15 mouse cellular contexts compared by ENCODE assay signal in genomic region chr11:85003566-85003965, GRCm38 (mm10). TPM values are rescaled to one million over a fixed set of nuclear protein-coding genes. Genes with fewer than 3 reads are reported as not detected.
DNase-seq lines count a peak whose midpoint lies in the region; ATAC-seq lines count a peak whose summit lies in the region.
"Had no signal": no experiment of that assay in that cellular context is flagged by ENCODE, and none has a peak within 500 bp of the region (broad histone marks: within the 10 kb centered on the region; RNA-seq: fewer than 3 reads in every experiment).

No protein-coding gene starts in this region.

- WGBS in forebrain, embryonic 15.5 days = 96% methylated on average over 3 of the region's 3 CpGs

- H3K9ac ChIP-seq in forebrain, embryonic 15.5 days (replicated peaks) = no peak overlapping the region
- H3K9ac ChIP-seq: embryonic facial prominence, embryonic 13.5 days; hindbrain, embryonic 13.5 days; liver, embryonic 15.5 days had no signal

- no peak for ATAC-seq in inflammation-experienced regulatory T-cells, adult 6 months
- no peak for ATAC-seq in forebrain, embryonic 15.5 days (replicated peaks)
- ATAC-seq: forebrain, embryonic 16.5 days had no signal

- H3K4me2 ChIP-seq in forebrain, embryonic 15.5 days (replicated peaks) = no peak overlapping the region
- H3K4me2 ChIP-seq: embryonic facial prominence, embryonic 13.5 days; heart, embryonic 11.5 days; hindbrain, embryonic 13.5 days; liver, embryonic 15.5 days had no signal

- H3K9me3 ChIP-seq in forebrain, embryonic 15.5 days = no peaks in the 10 kb centered on the region
- H3K9me3 ChIP-seq: embryonic facial prominence, embryonic 13.5 days; hindbrain, embryonic 13.5 days; liver, embryonic 15.5 days had no signal

- H3K36me3 ChIP-seq in forebrain, embryonic 15.5 days = peaks cover 27% of the 10 kb centered on the region

- no peak overlapping the region for H3K27ac ChIP-seq in forebrain, embryonic 15.5 days (replicated peaks)
- H3K27ac ChIP-seq: embryonic facial prominence, embryonic 13.5 days; hindbrain, embryonic 13.5 days; liver, embryonic 15.5 days had no signal

- DNase-seq in frontal cortex, postnatal 36 days (ENCODE audit: low spot score in 2 of 2) = peak; percentile 33 to 42
- DNase-seq in frontal cortex, postnatal 25 days (ENCODE audit: low spot score in 2 of 2) = no peak
- DNase-seq in right cerebral cortex, adult 18-20 months = peak; percentile 69
- DNase-seq in right cerebral cortex, postnatal 14 days = no peak
- peak; percentile 64 for DNase-seq in layer of hippocampus, adult 9-10 months (ENCODE audit: low spot score)
- peak; percentile 14 for DNase-seq in skeletal muscle tissue, adult 2 months (ENCODE audit: low read depth, low spot score)
- DNase-seq: kidney, postnatal 25 days; midbrain, embryonic 14.5 days had no signal

- no peaks in the 10 kb centered on the region for H3K27me3 ChIP-seq in forebrain, embryonic 15.5 days
- H3K27me3 ChIP-seq: embryonic facial prominence, embryonic 13.5 days; hindbrain, embryonic 13.5 days; liver, embryonic 15.5 days had no signal

- no peak overlapping the region for H3K4me3 ChIP-seq in forebrain, embryonic 15.5 days
- H3K4me3 ChIP-seq: embryonic facial prominence, embryonic 13.5 days; hindbrain, embryonic 13.5 days; liver, embryonic 15.5 days had no signal

- H3K4me1 ChIP-seq in forebrain, embryonic 15.5 days = no peaks in the 10 kb centered on the region
- H3K4me1 ChIP-seq: embryonic facial prominence, embryonic 13.5 days; hindbrain, embryonic 13.5 days; liver, embryonic 15.5 days had no signal

RNA-seq across cellular contexts. Expression of gene Car4, which starts 46.0 kb away (rescaled TPM):
- polyA plus RNA-seq in inflammation-experienced regulatory T-cells, adult 6 months (2017; shearing (Covaris generic)) = not detected
- 1.9 and 2.7 TPM in 2 replicates for polyA plus RNA-seq in forebrain, embryonic 15.5 days (2015; fragmentation: Nextera tagmentation; extraction: Ambion mirVana)
- polyA plus RNA-seq: embryonic facial prominence, embryonic 13.5 days had no signal

Comparison
In these comparisons a context has a peak if more than half of its experiments do, and no peak if none do; other contexts are left out.
1. DNase-seq: peak in frontal cortex, postnatal 36 days (2 of 2), right cerebral cortex, adult 18-20 months (single experiment), layer of hippocampus, adult 9-10 months (single experiment) and skeletal muscle tissue, adult 2 months (single experiment); none in frontal cortex, postnatal 25 days (0 of 2) and right cerebral cortex, postnatal 14 days (single experiment).